19 mouse cellular contexts compared by ENCODE assay signal in genomic region chr4:111455621-111456020, GRCm38 (mm10). TPM values are rescaled to one million over a fixed set of nuclear protein-coding genes. Genes with fewer than 3 reads are reported as not detected.
A peak's percentile ranks its signal among the peaks of the same experiment; 100 is the strongest.
DNase-seq lines count a peak whose midpoint lies in the region; ATAC-seq and TF ChIP-seq lines count a peak whose summit lies in the region.
"Had no signal": no experiment of that assay in that cellular context is flagged by ENCODE, and none has a peak within 500 bp of the region (broad histone marks: within the 10 kb centered on the region; RNA-seq: fewer than 3 reads in every experiment).

No protein-coding gene starts in this region.

- H3K27ac ChIP-seq in heart, embryonic 15.5 days = no peak overlapping the region
- no peak overlapping the region for H3K27ac ChIP-seq in neural tube, embryonic 13.5 days (replicated peaks)
- H3K27ac ChIP-seq in left cerebral cortex, adult 2 months = no peak overlapping the region
- H3K27ac ChIP-seq: forebrain, embryonic 10.5 days; heart, adult 2 months; limb, embryonic 13.5 days; liver, embryonic 14.5 days; macrophage; midbrain, embryonic 12.5 days; neural tube, embryonic 15.5 days; stomach, postnatal 0 days had no signal

- 0 out of 2 replicates have a peak, but pooled peaks have one; percentile 8 for ATAC-seq in heart, embryonic 15.5 days (replicated peaks; ENCODE audit: insufficient number of reproducible peaks, insufficient read depth, low FRiP score, low read depth)
- 0 out of 2 replicates have a peak, but pooled peaks have one; percentile 13 for ATAC-seq in neural tube, embryonic 13.5 days (ENCODE audit: low read depth)
- peak; percentile 94 for ATAC-seq in granulocyte monocyte progenitor cell, adult 5-6 weeks (replicated peaks; ENCODE audit: poor library complexity, severe bottlenecking)

- H3K36me3 ChIP-seq in heart, embryonic 15.5 days = peaks cover 23% of the 10 kb centered on the region; the same call in 1 of the 2 replicates
- H3K36me3 ChIP-seq in neural tube, embryonic 13.5 days = peaks cover 70% of the 10 kb centered on the region

- DNase-seq in heart, adult 11 months = no peak
- no peak for DNase-seq in neural tube, embryonic 10.5 days (ENCODE audit: extremely low spot score, low spot score)
- peak; percentile 24 for DNase-seq in yolk sac, embryonic 10.5 days (ENCODE audit: low spot score)
- no peak for DNase-seq in left cerebral cortex, adult 2 months (ENCODE audit: extremely low spot score in 1 of 2, low spot score in 2 of 2)
- DNase-seq: cerebellum, adult 2 months; cerebellum, postnatal 36 days; heart, adult 2 months; heart, postnatal 4 days; kidney, adult 9 months had no signal

- H3K4me3 ChIP-seq in heart, embryonic 15.5 days = no peak overlapping the region
- no peak overlapping the region for H3K4me3 ChIP-seq in neural tube, embryonic 13.5 days
- H3K4me3 ChIP-seq in left cerebral cortex, adult 2 months = no peak overlapping the region
- H3K4me3 ChIP-seq: forebrain, embryonic 10.5 days; heart, adult 2 months; limb, embryonic 13.5 days; midbrain, embryonic 12.5 days; neural tube, embryonic 15.5 days had no signal

- TF ChIP-seq CTCF in left cerebral cortex, adult 2 months (IDR thresholded peaks at IDR 0.05) = no peak

- no peaks in the 10 kb centered on the region for H3K9me3 ChIP-seq in heart, embryonic 15.5 days (replicated peaks)
- H3K9me3 ChIP-seq in neural tube, embryonic 13.5 days = no peaks in the 10 kb centered on the region
- H3K9me3 ChIP-seq: forebrain, embryonic 10.5 days; limb, embryonic 13.5 days; midbrain, embryonic 12.5 days; neural tube, embryonic 15.5 days had no signal

- intact Hi-C loops in left cerebral cortex, adult 2 months (cut with DNase I) = no loop called here

- H3K9ac ChIP-seq in heart, embryonic 15.5 days = no peak overlapping the region
- no peak overlapping the region for H3K9ac ChIP-seq in neural tube, embryonic 13.5 days
- H3K9ac ChIP-seq: limb, embryonic 13.5 days; liver, embryonic 14.5 days; midbrain, embryonic 12.5 days; neural tube, embryonic 15.5 days had no signal

- WGBS in heart, embryonic 15.5 days = 80% methylated on average over 5 of the region's 5 CpGs
- 83% methylated on average over 5 of the region's 5 CpGs for WGBS in neural tube, embryonic 13.5 days

- H3K4me2 ChIP-seq in heart, embryonic 15.5 days = no peak overlapping the region
- no peak overlapping the region for H3K4me2 ChIP-seq in neural tube, embryonic 13.5 days
- H3K4me2 ChIP-seq: limb, embryonic 13.5 days; midbrain, embryonic 12.5 days; neural tube, embryonic 15.5 days had no signal

- peaks cover 13% of the 10 kb centered on the region for H3K4me1 ChIP-seq in heart, embryonic 15.5 days (replicated peaks)
- peaks cover 36% of the 10 kb centered on the region for H3K4me1 ChIP-seq in neural tube, embryonic 13.5 days (replicated peaks)
- H3K4me1 ChIP-seq: midbrain, embryonic 12.5 days had no signal

- no peaks in the 10 kb centered on the region for H3K27me3 ChIP-seq in heart, embryonic 15.5 days
- H3K27me3 ChIP-seq in neural tube, embryonic 13.5 days = no peaks in the 10 kb centered on the region
- H3K27me3 ChIP-seq: limb, embryonic 13.5 days; midbrain, embryonic 12.5 days; neural tube, embryonic 15.5 days had no signal

RNA-seq across cellular contexts. Expression of gene Bend5, which starts 40.8 kb away (rescaled TPM):
- polyA plus RNA-seq in heart, embryonic 15.5 days (2015; fragmentation: Nextera tagmentation; extraction: Ambion mirVana) = 15.4 and 18.2 TPM in 2 replicates
- polyA plus RNA-seq in neural tube, embryonic 13.5 days (2015; fragmentation: Nextera tagmentation; extraction: Ambion mirVana) = 72.7 and 76.9 TPM in 2 replicates
- total RNA-seq in granulocyte monocyte progenitor cell, adult 5-6 weeks (2014; fragmentation: Nextera tagmentation) = not detected in 2 replicates
- total RNA-seq in granulocyte monocyte progenitor cell, adult 5-6 weeks (2017) = 0.22 and 0.41 TPM in 2 replicates
- 10 to 100 TPM; 17.3 to 18.7 TPM for total RNA-seq in left cerebral cortex, adult 2 months (2021)
- polyA plus RNA-seq: macrophage had no signal

Comparison
In these comparisons a context has a peak if more than half of its experiments do, and no peak if none do; other contexts are left out.
1. ATAC-seq: peak in every context shown above with its lines; median percentile 94 in granulocyte monocyte progenitor cell, adult 5-6 weeks; 13 in neural tube, embryonic 13.5 days; 8 in heart, embryonic 15.5 days.
2. RNA of gene Bend5, which starts 40.8 kb away (total RNA-seq): 17.3 to 18.7 TPM in left cerebral cortex, adult 2 months; 0.22 to 0.41 TPM in granulocyte monocyte progenitor cell, adult 5-6 weeks; every median in the first group is over 10 times any median in the second.